Mouse (Mus musculus) hindbrain, embryonic 14.5 days (tissue): ENCODE data around the gene C2cd2. TPM values are rescaled to one million over a fixed set of nuclear protein-coding genes. Genes with fewer than 3 reads are reported as not detected.
"Not testable (repeated sequence)": the region's sequence is repeated elsewhere in the genome, so short reads cannot be mapped to it uniquely, and the experiment has no call there.

Source experiments
- ATAC-seq: fragments of 200-750 bp; cut with Nextera tagmentation; 2 replicates; pipeline ENCODE4 v1.8.0; 2017; ENCODE audit warnings: moderate number of reproducible peaks, mild to moderate bottlenecking, moderate TSS enrichment, moderate library complexity; ENCODE audit not compliant: low FRiP score
- DNase-seq: peaks from one replicate; pipeline ENCODE4 v3.0.0-alpha.2; 2015; ENCODE audit warnings: low spot score
- H3K27ac ChIP-seq: fragments of 300-500 bp; sonication (generic); 2 replicates; pipeline ENCODE4 v1.5.1; 2014; ENCODE audit warnings: mild to moderate bottlenecking, moderate library complexity
- H3K27me3 ChIP-seq: fragments of 300-500 bp; sonication (generic); 2 replicates; pipeline ENCODE4 v1.6.1; 2014; ENCODE audit warnings: mild to moderate bottlenecking, low read length, mixed read lengths; ENCODE audit not compliant: control insufficient read depth, insufficient read depth
- H3K36me3 ChIP-seq: fragments of 300-500 bp; sonication (generic); replicated peaks from 2 replicates; pipeline ENCODE4 v1.6.1; 2014; ENCODE audit not compliant: control insufficient read depth, insufficient read depth
- H3K4me1 ChIP-seq: fragments of 300-500 bp; sonication (generic); replicated peaks from 2 replicates; pipeline ENCODE4 v1.6.1; 2014; ENCODE audit warnings: antibody characterized with exemption, low read length, mixed read lengths; ENCODE audit not compliant: control insufficient read depth, insufficient read depth
- H3K4me2 ChIP-seq: fragments of 300-500 bp; sonication (generic); replicated peaks from 2 replicates; pipeline ENCODE4 v1.6.1; 2014; ENCODE audit warnings: mild to moderate bottlenecking, moderate library complexity
- H3K4me3 ChIP-seq: fragments of 300-500 bp; sonication (generic); replicated peaks from 2 replicates; pipeline ENCODE4 v1.5.1; 2014; ENCODE audit warnings: mild to moderate bottlenecking, low read length
- H3K9ac ChIP-seq: fragments of 300-500 bp; sonication (generic); 2 replicates; pipeline ENCODE4 v1.6.1; 2014
- H3K9me3 ChIP-seq: fragments of 300-500 bp; sonication (generic); 2 replicates; pipeline ENCODE4 v1.6.1; 2016; ENCODE audit warnings: low read length; ENCODE audit not compliant: control insufficient read depth
- WGBS: fragments of 180-500 bp; shearing (Covaris S2); extraction: QIAGEN DNeasy Blood & Tissue Kit; methylation state at CpG from one replicate; pipeline ENCODE4 v1.1.7; 2014; 5-methylcytosine and 5-hydroxymethylcytosine counted together
- polyA plus RNA-seq: library from polyadenylated mRNA; unstranded; fragments of >200 nt; fragmentation: Nextera tagmentation; extraction: Ambion mirVana; gene quantifications from 2 replicates; pipeline ENCODE4 v1.2.1, GENCODE M21; 2014

C2cd2 gene
- polyA plus RNA-seq = 19.6 and 21.0 TPM in 2 replicates

DNA sequence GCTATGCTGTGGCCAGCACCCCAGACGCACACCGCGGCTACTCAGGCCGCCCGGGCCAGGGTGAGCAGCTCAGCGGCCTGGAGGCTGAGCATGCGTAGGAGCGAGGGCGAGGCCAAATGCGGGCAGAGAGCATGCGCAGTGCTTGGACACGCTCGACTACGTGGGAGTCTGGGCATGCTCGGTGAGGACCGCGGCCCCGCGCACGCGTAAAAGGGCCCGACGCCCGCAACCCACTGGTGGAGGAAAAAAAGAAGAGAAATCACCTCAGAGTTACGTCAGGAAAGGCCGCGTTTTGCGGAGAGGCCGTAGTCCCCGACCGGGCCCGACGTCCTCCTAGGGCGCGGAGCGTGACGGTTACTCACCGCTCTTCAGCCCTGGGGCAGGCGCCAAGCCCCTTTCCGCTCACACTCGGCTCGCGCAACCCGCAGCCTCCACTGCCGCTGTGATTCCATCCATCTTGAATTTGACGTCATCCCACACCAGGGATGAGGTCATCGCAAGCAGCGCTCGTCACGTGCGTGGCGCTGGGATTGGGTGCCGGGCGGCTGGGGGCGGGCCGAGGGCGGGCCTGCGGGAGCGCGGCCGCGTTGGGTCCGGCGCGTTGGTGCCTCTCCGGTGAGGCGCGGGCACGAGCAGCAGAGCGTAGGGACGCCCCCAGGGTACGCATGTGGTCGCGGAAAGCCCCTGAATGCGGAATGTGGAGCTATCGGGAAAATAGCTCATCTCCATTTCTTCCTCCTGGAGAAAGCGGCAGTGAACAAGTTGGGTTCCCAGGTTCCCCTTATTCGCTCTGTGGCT, at the start of gene C2cd2, which contains the start of gene Zbtb21:
Gene C2cd2, minus strand, starts transcription at position 448 of the 798 bp plus-strand sequence.
Gene Zbtb21, minus strand, starts transcription at position 472 of the 798 bp plus-strand sequence.
- no peaks in the 10 kb centered on the region for H3K9me3 ChIP-seq
- no peaks in the 10 kb centered on the region for H3K27me3 ChIP-seq
- peak within 1 kb of the TSS; percentile 76 for H3K4me3 ChIP-seq
- peak within 1 kb of the TSS; percentile 86 for H3K9ac ChIP-seq
- H3K36me3 ChIP-seq = no peaks in the 10 kb centered on the region
- peak within 1 kb of the TSS; percentile 69 for H3K4me2 ChIP-seq
- peaks cover 10% of the 10 kb centered on the region; the same call in 1 of the 2 replicates for H3K4me1 ChIP-seq
- WGBS = under 1% methylated on average over 75 of the region's 78 CpGs
- ATAC-seq (peak; percentile 99), DNase-seq (peak; percentile 98)
- peak within 1 kb of the TSS; percentile 95 for H3K27ac ChIP-seq

DNA sequence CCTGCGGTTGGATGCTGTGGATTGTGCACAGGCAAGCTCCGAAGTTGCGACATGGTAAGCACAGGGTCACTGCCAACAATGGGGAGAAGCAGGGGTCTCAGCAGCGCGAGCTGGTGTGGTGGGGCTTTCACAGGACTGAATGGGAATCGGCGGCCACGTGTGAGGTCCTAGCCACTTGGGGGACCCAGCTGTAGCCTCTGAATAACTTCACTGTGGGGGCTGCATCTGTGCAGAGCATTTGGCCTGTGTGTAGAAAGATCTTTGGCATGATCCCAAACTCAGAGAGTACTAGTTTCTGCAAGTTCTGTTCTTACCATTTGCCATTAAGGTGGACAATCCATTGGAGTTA, 35.0 kb upstream of the C2cd2 start:
- peak overlapping the region; percentile 65 for H3K4me2 ChIP-seq
- ATAC-seq = peak; percentile 78
- H3K9me3 ChIP-seq = peaks cover 16% of the 10 kb centered on the region
- peak overlapping the region; percentile 21; the same call in 1 of the 2 replicates for H3K27ac ChIP-seq
- peak overlapping the region; percentile 33 for H3K9ac ChIP-seq
- not testable (repeated sequence) for DNase-seq, H3K27me3 ChIP-seq, H3K36me3 ChIP-seq
- H3K4me1 ChIP-seq = peaks cover 14% of the 10 kb centered on the region; the same call in 1 of the 2 replicates
- WGBS = 0% methylated on average over 8 of the region's 8 CpGs
- H3K4me3 ChIP-seq = peak overlapping the region; percentile 39

DNA sequence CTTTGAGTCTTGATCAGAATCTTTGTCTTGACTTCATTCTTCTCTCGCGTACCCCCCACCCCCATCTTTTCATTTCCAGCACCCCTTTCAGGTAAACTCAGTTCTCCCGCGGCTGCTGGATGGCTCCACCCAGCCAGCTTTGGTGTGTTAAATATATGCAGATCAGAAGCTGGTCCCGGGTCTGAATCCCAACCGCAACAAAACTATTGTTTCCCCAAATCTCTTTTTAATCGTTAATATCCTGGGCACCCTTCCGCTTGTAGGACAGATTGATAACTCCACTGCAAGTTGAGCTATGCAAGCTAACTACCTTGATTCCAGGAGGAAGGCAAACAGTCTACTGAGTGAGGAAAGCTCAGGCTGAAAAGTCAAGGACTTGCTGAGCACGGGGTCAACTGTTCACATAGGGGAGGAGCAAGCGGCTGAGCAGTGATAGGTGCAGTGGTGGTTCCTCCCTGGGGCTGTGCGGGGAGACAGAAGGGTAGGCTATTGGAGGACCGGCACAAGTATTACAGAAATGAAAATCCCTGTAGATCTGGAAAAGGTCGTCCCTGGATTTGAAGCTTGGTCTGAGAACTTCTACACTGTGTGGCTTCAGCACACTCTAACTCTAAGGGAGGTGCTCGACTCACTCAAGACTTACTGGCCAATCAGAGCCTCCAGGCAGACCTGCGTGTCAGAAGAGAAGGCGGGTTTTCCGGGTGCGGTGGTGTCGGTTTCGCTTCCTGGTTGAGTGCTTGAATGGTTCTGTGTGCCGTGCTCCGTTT, 34.4 kb upstream of the C2cd2 start, which contains the start of gene B230307C23Rik:
Gene B230307C23Rik, plus strand, starts transcription at position 700 of the 767 bp plus-strand sequence.
- peak within 1 kb of the TSS; percentile 21; the same call in 1 of the 2 replicates for H3K27ac ChIP-seq
- H3K36me3 ChIP-seq = no peaks in the 10 kb centered on the region
- DNase-seq = peak; percentile 84
- H3K4me1 ChIP-seq = peaks cover 14% of the 10 kb centered on the region; the same call in 1 of the 2 replicates
- peaks cover 10% of the 10 kb centered on the region for H3K9me3 ChIP-seq
- 2% methylated on average over 22 of the region's 22 CpGs for WGBS
- H3K4me2 ChIP-seq = peak within 1 kb of the TSS; percentile 65
- H3K4me3 ChIP-seq = peak within 1 kb of the TSS; percentile 39
- H3K9ac ChIP-seq = peak within 1 kb of the TSS; percentile 33
- peak; percentile 99 for ATAC-seq
- H3K27me3 ChIP-seq = no peaks in the 10 kb centered on the region

DNA sequence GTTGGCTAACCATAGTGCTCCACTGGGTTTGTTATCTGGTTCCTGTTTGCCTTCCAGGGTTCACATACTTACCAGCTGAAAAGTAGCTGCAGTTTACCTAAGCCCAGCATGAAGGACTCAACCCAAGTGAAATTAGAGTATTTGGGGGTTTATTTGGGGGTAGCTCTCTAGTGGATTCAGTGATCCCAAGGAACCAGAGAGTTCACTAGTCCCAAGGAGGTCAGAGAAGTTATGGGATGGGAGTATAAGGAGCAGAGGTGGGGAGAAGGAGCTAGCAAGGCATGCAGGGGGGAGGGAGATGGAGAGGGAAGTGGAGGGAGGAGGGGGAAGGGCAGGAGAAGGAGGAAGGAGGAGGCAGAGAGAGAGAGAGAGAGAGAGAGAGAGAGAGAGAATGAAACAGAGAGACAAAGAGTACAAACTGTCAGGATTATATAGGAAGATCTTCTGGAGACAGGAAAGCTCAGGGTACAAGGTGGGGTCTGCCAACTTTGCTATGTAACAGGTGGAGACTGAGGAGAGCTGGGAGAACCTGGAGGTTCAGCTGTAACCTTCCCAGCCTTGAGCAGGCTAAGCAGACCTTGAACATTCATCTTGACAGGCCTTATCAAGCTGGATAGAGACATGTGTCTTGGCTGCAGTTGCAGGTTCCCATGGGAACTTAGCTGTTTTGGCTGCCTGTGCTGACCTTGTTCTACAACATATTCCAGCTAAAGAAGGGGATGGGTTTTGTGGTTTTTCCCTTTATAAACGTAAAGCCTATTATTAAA, 33.6 kb upstream of the C2cd2 start:
- Histone ChIP-seq H3K27me3 (no peaks in the 10 kb centered on the region), H3K9me3 (0 out of 2 replicates have a peak, but pooled peaks cover 7% of the 10 kb centered on the region), H3K4me3 (peak overlapping the region; percentile 39), H3K4me2 (peak overlapping the region; percentile 65), H3K9ac (peak overlapping the region; percentile 33; the same call in 1 of the 2 replicates), H3K4me1 (peaks cover 14% of the 10 kb centered on the region; the same call in 1 of the 2 replicates), H3K36me3 (no peaks in the 10 kb centered on the region), H3K27ac (no peak overlapping the region)
- 9% methylated on average over 1 of the region's 1 CpGs for WGBS
- ATAC-seq (no peak), DNase-seq (no peak)

DNA sequence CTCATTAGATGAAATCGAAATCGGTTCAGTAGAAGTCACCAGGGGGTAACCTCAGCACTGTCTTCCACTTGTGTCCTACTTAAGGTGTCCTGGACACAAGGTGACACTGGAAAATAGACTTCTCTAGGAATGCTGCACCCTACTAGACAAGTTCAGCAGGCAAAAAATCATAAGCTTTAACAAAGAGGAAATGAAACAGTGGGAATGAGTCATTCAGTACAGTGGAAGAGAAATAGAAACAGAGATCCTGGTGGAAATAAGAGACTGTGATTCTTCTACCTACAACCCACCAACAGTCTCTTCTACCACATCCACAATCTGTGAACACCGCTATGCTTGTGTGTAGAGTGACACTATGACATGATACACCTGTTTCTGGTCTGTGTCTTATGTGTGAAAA, 30.1 kb upstream of the C2cd2 start:
- H3K4me1 ChIP-seq, ATAC-seq, H3K9me3 ChIP-seq, H3K27me3 ChIP-seq, H3K4me2 ChIP-seq, H3K4me3 ChIP-seq, H3K9ac ChIP-seq, H3K27ac ChIP-seq, H3K36me3 ChIP-seq, DNase-seq: not testable (repeated sequence)
- whole genome bisulfite sequencing = 81% methylated on average over 3 of the region's 3 CpGs

DNA sequence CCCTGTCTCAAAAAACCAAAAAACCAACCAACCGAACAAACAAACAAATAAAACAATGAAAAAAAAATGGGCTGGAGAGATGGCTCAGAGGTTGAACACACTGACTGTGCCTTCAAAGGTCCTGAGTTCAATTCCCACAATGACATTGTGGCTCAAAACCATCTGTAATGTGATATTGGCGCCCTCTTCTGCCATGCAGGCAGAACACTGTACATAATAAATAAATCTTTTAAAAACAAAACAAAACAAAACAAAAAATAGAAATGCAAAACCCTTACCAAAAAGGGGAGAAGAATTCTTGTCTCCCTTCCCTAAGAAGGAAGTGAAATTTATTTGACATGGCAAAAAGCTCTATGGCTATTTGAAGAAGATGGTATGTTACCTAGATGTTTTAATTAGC, 29.1 kb upstream of the C2cd2 start:
- ATAC-seq (no peak), DNase-seq (no peak)

DNA sequence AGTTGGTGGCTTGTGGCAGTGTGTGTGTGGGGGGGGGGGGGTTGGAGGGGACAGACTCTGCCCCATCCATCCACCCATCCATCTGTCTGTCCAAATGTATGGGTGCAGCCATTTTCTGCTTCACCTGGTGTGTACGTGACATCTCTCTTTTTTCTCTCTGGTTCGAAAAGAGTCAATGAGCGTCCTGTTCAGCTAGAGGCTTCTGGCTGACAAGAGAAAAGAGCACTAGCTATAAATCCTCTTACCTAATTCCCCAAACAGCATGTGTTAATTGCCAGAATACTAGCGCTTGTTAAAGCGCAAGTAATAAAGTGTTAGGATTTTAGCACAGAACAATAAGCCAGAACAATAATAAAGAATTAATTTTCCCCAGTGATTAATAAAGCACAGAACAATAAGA, 22.2 kb upstream of the C2cd2 start:
- Histone ChIP-seq H3K9me3 (0 out of 2 replicates have a peak, but pooled peaks cover 6% of the 10 kb centered on the region), H3K4me1 (no peaks in the 10 kb centered on the region), H3K4me2 (no peak overlapping the region), H3K27me3 (no peaks in the 10 kb centered on the region), H3K27ac (no peak overlapping the region), H3K9ac (no peak overlapping the region), H3K4me3 (no peak overlapping the region), H3K36me3 (no peaks in the 10 kb centered on the region)
- ATAC-seq (no peak), DNase-seq (no peak)
- WGBS = 74% methylated on average over 5 of the region's 5 CpGs

More for the DNA sequence above, 29.1 kb upstream of the C2cd2 start:
- no peak overlapping the region for H3K27ac ChIP-seq
- no peak overlapping the region for H3K9ac ChIP-seq
- H3K4me2 ChIP-seq = no peak overlapping the region
- H3K9me3 ChIP-seq = 0 out of 2 replicates have a peak, but pooled peaks cover 6% of the 10 kb centered on the region
- 81% methylated on average over 2 of the region's 2 CpGs for WGBS
- no peak overlapping the region for H3K4me3 ChIP-seq
- no peaks in the 10 kb centered on the region for H3K27me3 ChIP-seq
- H3K4me1 ChIP-seq = peaks cover 5% of the 10 kb centered on the region; the same call in 1 of the 2 replicates
- no peaks in the 10 kb centered on the region for H3K36me3 ChIP-seq

DNA sequence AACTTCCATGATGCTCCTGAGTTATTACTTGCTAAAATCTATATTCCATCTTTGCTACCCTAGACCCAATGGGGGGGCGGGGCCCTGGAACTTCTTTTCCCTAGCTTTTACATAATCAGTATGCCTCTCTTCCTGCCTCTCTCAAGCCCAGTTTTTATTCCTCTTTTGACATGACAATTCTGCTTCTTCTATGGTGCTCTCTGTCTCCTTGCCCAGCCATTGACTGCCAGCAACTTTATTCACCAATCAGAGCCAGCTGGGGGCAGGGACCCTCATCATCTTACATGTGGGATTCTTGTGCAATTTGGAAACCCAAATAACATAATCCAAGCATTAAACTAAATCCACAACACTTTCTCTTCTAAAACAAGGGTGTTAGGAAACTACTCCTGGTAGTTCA, 19.0 kb upstream of the C2cd2 start:
- 95% methylated on average over 1 of the region's 1 CpGs for WGBS
- no peak for ATAC-seq

More for the DNA sequence above, 19.0 kb upstream of the C2cd2 start:
- H3K36me3 ChIP-seq = no peaks in the 10 kb centered on the region
- H3K4me2 ChIP-seq = no peak overlapping the region
- H3K9me3 ChIP-seq = no peaks in the 10 kb centered on the region
- no peak for DNase-seq
- no peaks in the 10 kb centered on the region for H3K4me1 ChIP-seq
- H3K4me3 ChIP-seq = no peak overlapping the region
- H3K9ac ChIP-seq = no peak overlapping the region
- H3K27ac ChIP-seq = no peak overlapping the region
- H3K27me3 ChIP-seq = no peaks in the 10 kb centered on the region
